Mouse (Mus musculus): ENCODE data around the gene Ece2. TPM values are rescaled to one million over a fixed set of nuclear protein-coding genes. Genes with fewer than 3 reads are reported as not detected.

Gene Ece2
- polyA plus RNA-seq, 1 experiment from 2014 or later, result 1.2 TPM

GRCm38 (mm10) chr16:20672500-20672902 lies 42.9 kb downstream of the Ece2 start:
- H3K4me2 ChIP-seq (ENCODE audit: low read length), result peak overlapping the region; percentile 67
- H3K27ac ChIP-seq (ENCODE audit: low read depth), result peak overlapping the region; percentile 92
- no peaks in the 10 kb centered on the region for H3K9me3 ChIP-seq (ENCODE audit: control insufficient read depth, low read length)
- ATAC-seq (replicated peaks; ENCODE audit: low FRiP score, low TSS enrichment, low read depth) (peak; percentile 93), DNase-seq (ENCODE audit: low spot score) (peak; percentile 95)
- H3K36me3 ChIP-seq (ENCODE audit: control insufficient read depth, insufficient read depth, low read length), result peaks cover 28% of the 10 kb centered on the region
- no peaks in the 10 kb centered on the region for H3K27me3 ChIP-seq (replicated peaks; ENCODE audit: control insufficient read depth, insufficient read depth, low read length)
- H3K4me1 ChIP-seq (replicated peaks; ENCODE audit: control insufficient read depth, insufficient read depth, low read length), result peaks cover 12% of the 10 kb centered on the region
- WGBS, result under 1% methylated on average over 25 of the region's 38 CpGs
- peak overlapping the region; percentile 91 for H3K9ac ChIP-seq (ENCODE audit: low read length)
- peak overlapping the region; percentile 79 for H3K4me3 ChIP-seq (ENCODE audit: low read depth, low read length)

DNA sequence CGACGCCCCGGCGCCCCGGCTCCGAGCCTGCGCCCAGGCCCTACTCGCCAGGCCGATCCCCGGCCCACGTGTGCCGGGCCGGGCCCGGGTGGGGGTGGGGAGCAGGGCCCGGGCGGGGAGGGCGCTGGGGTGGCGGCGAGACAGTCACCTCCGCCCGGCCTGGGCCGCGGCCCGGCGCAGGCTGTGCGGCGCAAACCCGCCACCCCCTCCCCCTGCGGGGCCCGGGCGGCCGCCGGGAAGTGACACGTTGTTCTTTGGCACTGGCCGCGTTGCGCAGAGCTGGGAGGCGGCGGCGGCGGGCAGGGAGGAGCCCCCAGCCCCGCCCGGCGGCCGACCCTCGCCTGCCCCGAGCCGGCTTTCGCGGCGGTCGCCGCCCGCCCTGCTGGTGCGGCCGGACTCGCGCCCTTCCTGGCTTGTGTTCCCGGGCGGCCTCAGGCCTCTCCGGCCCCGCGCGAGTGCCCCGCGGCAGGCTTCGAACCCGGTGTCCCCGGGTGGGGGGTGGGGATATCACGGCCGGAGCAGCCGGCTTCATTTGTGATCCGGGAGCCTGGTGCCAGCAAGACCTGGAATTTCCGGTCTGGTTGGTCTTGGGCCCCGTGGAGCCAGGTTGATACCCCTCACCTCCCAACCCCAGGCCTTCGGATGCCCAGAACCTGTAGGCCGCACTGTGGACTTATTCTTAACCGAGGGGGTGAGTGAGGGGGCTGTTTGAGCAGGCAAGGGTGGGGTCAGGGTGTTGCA lies 43.5 kb downstream of the Ece2 start:
- Histone ChIP-seq H3K27ac (ENCODE audit: low read depth) (peak overlapping the region; percentile 92), H3K4me1 (replicated peaks; ENCODE audit: control insufficient read depth, insufficient read depth, low read length) (peaks cover 12% of the 10 kb centered on the region), H3K4me3 (ENCODE audit: low read depth, low read length) (peak overlapping the region; percentile 79), H3K4me2 (ENCODE audit: low read length) (peak overlapping the region; percentile 67), H3K9me3 (ENCODE audit: control insufficient read depth, low read length) (no peaks in the 10 kb centered on the region), H3K9ac (ENCODE audit: low read length) (peak overlapping the region; percentile 91), H3K36me3 (ENCODE audit: control insufficient read depth, insufficient read depth, low read length) (peaks cover 34% of the 10 kb centered on the region), H3K27me3 (replicated peaks; ENCODE audit: control insufficient read depth, insufficient read depth, low read length) (no peaks in the 10 kb centered on the region)
- peak; percentile 73 for DNase-seq (ENCODE audit: low spot score)
- peak; percentile 9 for ATAC-seq (replicated peaks; ENCODE audit: low FRiP score, low TSS enrichment, low read depth)
- WGBS, result under 1% methylated on average over 51 of the region's 78 CpGs

DNA sequence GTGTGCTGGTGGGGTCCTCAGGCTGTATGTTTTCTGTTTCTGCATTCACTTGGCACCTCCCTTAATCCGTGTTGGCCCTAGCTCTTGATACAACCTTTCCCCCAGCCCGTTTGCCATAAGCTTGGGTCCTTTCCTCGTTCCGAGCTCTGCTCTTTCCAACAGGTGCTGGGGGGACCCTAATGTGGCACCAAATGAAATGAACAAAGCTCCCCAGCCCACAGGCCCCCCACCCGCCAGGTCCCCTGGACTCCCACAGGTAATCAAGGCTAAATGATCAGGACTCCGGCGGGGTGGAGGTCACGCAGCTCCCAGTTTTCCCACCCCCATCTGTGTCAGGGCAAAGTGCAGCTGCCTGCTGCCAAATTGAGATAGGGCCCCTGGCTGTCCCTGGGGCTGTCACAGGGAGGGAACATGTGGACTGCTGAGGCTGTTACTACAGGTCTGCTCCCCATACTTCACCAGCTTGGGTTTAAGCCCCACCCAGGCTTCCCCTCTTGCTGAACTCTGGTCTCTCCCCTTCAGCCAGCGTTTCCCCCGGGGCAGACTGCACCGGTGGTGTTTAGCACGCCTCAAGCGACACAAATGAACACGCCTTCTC lies 44.2 kb downstream of the Ece2 start:
- peak overlapping the region; percentile 79 for H3K4me3 ChIP-seq (ENCODE audit: low read depth, low read length)
- H3K9me3 ChIP-seq (ENCODE audit: control insufficient read depth, low read length), result no peaks in the 10 kb centered on the region
- H3K4me1 ChIP-seq (replicated peaks; ENCODE audit: control insufficient read depth, insufficient read depth, low read length), result peaks cover 12% of the 10 kb centered on the region
- 4% methylated on average over 14 of the region's 14 CpGs for WGBS
- H3K9ac ChIP-seq (ENCODE audit: low read length), result peak overlapping the region; percentile 91
- peak overlapping the region; percentile 67 for H3K4me2 ChIP-seq (ENCODE audit: low read length)
- no peaks in the 10 kb centered on the region for H3K27me3 ChIP-seq (replicated peaks; ENCODE audit: control insufficient read depth, insufficient read depth, low read length)
- peaks cover 41% of the 10 kb centered on the region for H3K36me3 ChIP-seq (ENCODE audit: control insufficient read depth, insufficient read depth, low read length)
- H3K27ac ChIP-seq (ENCODE audit: low read depth), result peak overlapping the region; percentile 92
- DNase-seq (ENCODE audit: low spot score) (peak; percentile 72), ATAC-seq (replicated peaks; ENCODE audit: low FRiP score, low TSS enrichment, low read depth) (0 out of 2 replicates have a peak, but pooled peaks have one; percentile 16)

- Histone ChIP-seq H3K27me3 (replicated peaks; ENCODE audit: control insufficient read depth, insufficient read depth, low read length) (no peaks in the 10 kb centered on the region), H3K36me3 (ENCODE audit: control insufficient read depth, insufficient read depth, low read length) (peaks cover 55% of the 10 kb centered on the region), H3K4me1 (replicated peaks; ENCODE audit: control insufficient read depth, insufficient read depth, low read length) (peaks cover 12% of the 10 kb centered on the region), H3K4me3 (ENCODE audit: low read depth, low read length) (no peak overlapping the region), H3K4me2 (ENCODE audit: low read length) (no peak overlapping the region), H3K9me3 (ENCODE audit: control insufficient read depth, low read length) (no peaks in the 10 kb centered on the region), H3K27ac (ENCODE audit: low read depth) (no peak overlapping the region), H3K9ac (ENCODE audit: low read length) (no peak overlapping the region)
- no peak for ATAC-seq (replicated peaks; ENCODE audit: low FRiP score, low TSS enrichment, low read depth)
- DNase-seq (ENCODE audit: low spot score), result no peak
- 94% methylated on average over 6 of the region's 6 CpGs for WGBS
These were observed 45.6 kb downstream of the Ece2 start for GRCm38 (mm10) chr16:20675213-20675612.

- Histone ChIP-seq H3K4me2 (ENCODE audit: low read length) (no peak overlapping the region), H3K27ac (ENCODE audit: low read depth) (no peak overlapping the region), H3K9me3 (ENCODE audit: control insufficient read depth, low read length) (no peaks in the 10 kb centered on the region), H3K9ac (ENCODE audit: low read length) (no peak overlapping the region), H3K4me3 (ENCODE audit: low read depth, low read length) (no peak overlapping the region), H3K27me3 (replicated peaks; ENCODE audit: control insufficient read depth, insufficient read depth, low read length) (no peaks in the 10 kb centered on the region), H3K4me1 (replicated peaks; ENCODE audit: control insufficient read depth, insufficient read depth, low read length) (peaks cover 12% of the 10 kb centered on the region), H3K36me3 (ENCODE audit: control insufficient read depth, insufficient read depth, low read length) (peaks cover 70% of the 10 kb centered on the region)
- ATAC-seq (replicated peaks; ENCODE audit: low FRiP score, low TSS enrichment, low read depth) (no peak), DNase-seq (ENCODE audit: low spot score) (no peak)
- WGBS, result 78% methylated on average over 4 of the region's 4 CpGs
These were observed 47.1 kb downstream of the Ece2 start for GRCm38 (mm10) chr16:20676702-20677101.

GRCm38 (mm10) chr16:20677380-20677779 lies 47.8 kb downstream of the Ece2 start:
- peaks cover 9% of the 10 kb centered on the region for H3K4me1 ChIP-seq (replicated peaks; ENCODE audit: control insufficient read depth, insufficient read depth, low read length)
- ATAC-seq (replicated peaks; ENCODE audit: low FRiP score, low TSS enrichment, low read depth) (no peak), DNase-seq (ENCODE audit: low spot score) (no peak)
- H3K36me3 ChIP-seq (ENCODE audit: control insufficient read depth, insufficient read depth, low read length), result peaks cover 76% of the 10 kb centered on the region
- no peaks in the 10 kb centered on the region for H3K9me3 ChIP-seq (ENCODE audit: control insufficient read depth, low read length)
- 84% methylated on average over 5 of the region's 5 CpGs for WGBS
- no peak overlapping the region for H3K4me2 ChIP-seq (ENCODE audit: low read length)
- no peaks in the 10 kb centered on the region for H3K27me3 ChIP-seq (replicated peaks; ENCODE audit: control insufficient read depth, insufficient read depth, low read length)
- H3K9ac ChIP-seq (ENCODE audit: low read length), result no peak overlapping the region
- no peak overlapping the region for H3K27ac ChIP-seq (ENCODE audit: low read depth)
- no peak overlapping the region for H3K4me3 ChIP-seq (ENCODE audit: low read depth, low read length)

DNA sequence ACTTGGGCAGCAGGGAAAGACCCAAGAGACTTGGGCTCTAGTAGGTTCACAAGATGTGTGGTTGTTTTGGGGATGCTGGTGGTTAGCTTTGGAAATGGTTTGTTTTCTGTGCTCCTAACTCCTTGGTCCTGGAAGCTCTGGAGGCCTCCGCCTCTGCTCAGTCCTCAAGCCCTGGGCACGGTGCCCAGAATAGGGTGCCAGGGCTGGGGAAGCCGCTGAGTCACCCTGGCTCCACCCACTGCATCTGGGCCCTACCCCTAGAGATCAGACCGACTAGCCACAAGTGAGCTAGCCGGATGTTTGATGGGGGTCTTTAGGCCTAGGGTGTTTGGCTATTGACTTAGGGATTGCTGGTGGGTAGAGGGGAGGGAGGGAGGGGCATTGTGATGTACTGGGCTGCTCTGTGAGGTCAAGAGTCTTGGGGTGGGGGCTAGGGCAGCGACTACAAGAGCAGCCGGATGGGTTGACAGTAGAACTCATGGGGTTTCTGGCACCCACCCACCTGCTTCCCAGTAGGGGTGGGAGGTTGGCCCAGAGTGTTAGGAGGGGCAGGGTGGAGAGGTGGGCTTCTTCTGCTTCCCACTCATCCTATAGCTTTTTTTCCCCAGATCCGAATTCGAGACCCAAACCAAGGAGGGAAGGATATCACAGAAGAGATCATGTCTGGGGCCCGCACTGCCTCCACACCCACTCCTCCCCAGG lies 48.5 kb downstream of the Ece2 start:
- Histone ChIP-seq H3K4me1 (replicated peaks; ENCODE audit: control insufficient read depth, insufficient read depth, low read length) (peaks cover 9% of the 10 kb centered on the region), H3K36me3 (ENCODE audit: control insufficient read depth, insufficient read depth, low read length) (peaks cover 84% of the 10 kb centered on the region), H3K9ac (ENCODE audit: low read length) (no peak overlapping the region), H3K4me3 (ENCODE audit: low read depth, low read length) (no peak overlapping the region), H3K9me3 (ENCODE audit: control insufficient read depth, low read length) (no peaks in the 10 kb centered on the region), H3K27me3 (replicated peaks; ENCODE audit: control insufficient read depth, insufficient read depth, low read length) (no peaks in the 10 kb centered on the region), H3K27ac (ENCODE audit: low read depth) (no peak overlapping the region), H3K4me2 (ENCODE audit: low read length) (no peak overlapping the region)
- DNase-seq (ENCODE audit: low spot score) (no peak), ATAC-seq (replicated peaks; ENCODE audit: low FRiP score, low TSS enrichment, low read depth) (no peak)
- WGBS, result 83% methylated on average over 10 of the region's 10 CpGs

DNA sequence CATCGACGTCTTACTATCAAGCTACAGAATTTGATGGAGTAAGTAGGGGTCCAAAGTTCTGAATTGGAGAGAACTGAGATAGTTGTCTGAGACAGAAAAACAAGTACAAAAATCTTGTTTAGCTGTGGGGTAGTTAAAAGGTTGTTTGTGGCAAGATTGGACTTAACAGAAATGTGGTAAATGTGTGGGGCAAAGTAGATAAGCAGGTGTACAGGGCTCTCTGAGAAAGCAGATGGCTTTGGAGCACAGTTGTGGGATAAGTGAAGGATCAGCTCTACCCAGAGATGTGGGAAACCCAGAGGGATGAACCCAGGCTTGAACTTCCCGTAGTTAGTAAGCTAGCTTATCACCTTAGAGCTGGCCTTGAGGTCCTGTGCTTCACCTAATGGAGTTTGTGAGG lies 61.1 kb downstream of the Ece2 start:
- no peak overlapping the region for H3K4me3 ChIP-seq (ENCODE audit: low read depth, low read length)
- H3K4me2 ChIP-seq (ENCODE audit: low read length), result no peak overlapping the region
- ATAC-seq (replicated peaks; ENCODE audit: low FRiP score, low TSS enrichment, low read depth) (no peak), DNase-seq (ENCODE audit: low spot score) (no peak)
- WGBS, result 87% methylated on average over 3 of the region's 3 CpGs
- H3K9me3 ChIP-seq (ENCODE audit: control insufficient read depth, low read length), result no peaks in the 10 kb centered on the region
- H3K4me1 ChIP-seq (replicated peaks; ENCODE audit: control insufficient read depth, insufficient read depth, low read length), result peaks cover 14% of the 10 kb centered on the region
- no peak overlapping the region for H3K9ac ChIP-seq (ENCODE audit: low read length)
- no peak overlapping the region for H3K27ac ChIP-seq (ENCODE audit: low read depth)
- no peaks in the 10 kb centered on the region for H3K27me3 ChIP-seq (replicated peaks; ENCODE audit: control insufficient read depth, insufficient read depth, low read length)
- peaks cover 62% of the 10 kb centered on the region for H3K36me3 ChIP-seq (ENCODE audit: control insufficient read depth, insufficient read depth, low read length)

Data from intestine, embryonic 14.5 days (tissue).